In the genomic region with DNA sequence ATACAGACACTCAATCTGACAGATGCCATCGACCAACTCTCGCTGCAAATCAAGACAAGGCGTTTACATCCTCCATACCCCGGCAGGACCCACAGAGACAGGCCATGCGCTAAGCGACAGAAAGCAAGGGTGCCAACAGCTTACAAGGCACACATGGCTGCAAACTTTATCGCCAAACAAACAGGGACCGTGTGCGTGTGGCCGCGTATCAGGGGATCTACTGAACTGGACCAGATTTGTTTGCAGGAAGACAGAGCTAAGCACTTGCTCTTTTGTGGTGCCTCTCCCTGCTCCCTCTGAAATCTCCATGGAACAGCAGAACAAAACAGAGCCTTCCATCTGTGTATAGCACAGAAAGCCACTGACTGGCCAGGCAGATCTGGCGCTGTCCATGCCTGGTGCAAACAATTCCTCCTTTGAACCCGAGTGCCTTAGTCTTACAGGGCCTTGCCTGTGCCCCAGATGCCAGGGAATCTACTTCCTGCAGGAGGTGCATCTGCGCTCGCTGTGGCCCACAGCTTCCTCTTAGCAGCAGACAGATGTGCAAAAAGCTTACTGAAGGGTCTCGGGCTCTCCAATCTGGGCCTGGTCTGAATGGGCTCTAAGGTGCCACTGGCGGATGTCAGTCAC, we compare ENCODE assay signal across 9 mouse cellular contexts.
DNase-seq lines count a peak whose midpoint lies in the region; ATAC-seq and TF ChIP-seq lines count a peak whose summit lies in the region.
"Had no signal": no experiment of that assay in that cellular context is flagged by ENCODE, and none has a peak within 500 bp of the region (broad histone marks: within the 10 kb centered on the region; RNA-seq: fewer than 3 reads in every experiment).

No protein-coding gene starts in this region.

- H3K27me3 ChIP-seq in forebrain, embryonic 13.5 days: no peaks in the 10 kb centered on the region
- H3K27me3 ChIP-seq in forebrain, embryonic 14.5 days (replicated peaks; ENCODE audit: control insufficient read depth, insufficient read depth, low read length): no peaks in the 10 kb centered on the region
- no peaks in the 10 kb centered on the region for H3K27me3 ChIP-seq in midbrain, embryonic 10.5 days (ENCODE audit: low read depth, poor library complexity, severe bottlenecking)
- H3K27me3 ChIP-seq in midbrain, embryonic 14.5 days (ENCODE audit: control insufficient read depth, insufficient read depth, low read length): no peaks in the 10 kb centered on the region
- no peaks in the 10 kb centered on the region for H3K27me3 ChIP-seq in hindbrain, postnatal 0 days (ENCODE audit: insufficient read depth, low read length)
- H3K27me3 ChIP-seq: embryonic facial prominence, embryonic 15.5 days had no signal

- H3K4me1 ChIP-seq in forebrain, embryonic 13.5 days: peaks cover 9% of the 10 kb centered on the region; the same call in 1 of the 2 replicates
- H3K4me1 ChIP-seq in forebrain, embryonic 14.5 days (ENCODE audit: control insufficient read depth, insufficient read depth, low read length): no peaks in the 10 kb centered on the region
- H3K4me1 ChIP-seq in midbrain, embryonic 10.5 days: peaks cover 13% of the 10 kb centered on the region; the same call in 1 of the 2 replicates
- H3K4me1 ChIP-seq in midbrain, embryonic 14.5 days (ENCODE audit: control insufficient read depth, insufficient read depth, low read length): no peaks in the 10 kb centered on the region; the same call in 1 of the 2 replicates
- no peaks in the 10 kb centered on the region for H3K4me1 ChIP-seq in hindbrain, postnatal 0 days (ENCODE audit: insufficient read depth, low read length)

- no peaks in the 10 kb centered on the region for H3K9me3 ChIP-seq in forebrain, embryonic 13.5 days (replicated peaks)
- H3K9me3 ChIP-seq in forebrain, embryonic 14.5 days (replicated peaks; ENCODE audit: control insufficient read depth, low read length): no peaks in the 10 kb centered on the region
- no peaks in the 10 kb centered on the region for H3K9me3 ChIP-seq in midbrain, embryonic 10.5 days (replicated peaks)
- no peaks in the 10 kb centered on the region for H3K9me3 ChIP-seq in midbrain, embryonic 14.5 days (ENCODE audit: control insufficient read depth, low read length)
- no peaks in the 10 kb centered on the region for H3K9me3 ChIP-seq in hindbrain, postnatal 0 days (ENCODE audit: low read length)
- H3K9me3 ChIP-seq: embryonic facial prominence, embryonic 15.5 days had no signal

- no peak overlapping the region for H3K4me3 ChIP-seq in forebrain, embryonic 13.5 days
- no peak overlapping the region for H3K4me3 ChIP-seq in forebrain, embryonic 14.5 days (ENCODE audit: low read depth, low read length)
- H3K4me3 ChIP-seq in midbrain, embryonic 10.5 days: no peak overlapping the region
- no peak overlapping the region for H3K4me3 ChIP-seq in midbrain, embryonic 14.5 days (replicated peaks; ENCODE audit: low read depth, low read length)
- H3K4me3 ChIP-seq in hindbrain, postnatal 0 days (ENCODE audit: low read length): no peak overlapping the region
- H3K4me3 ChIP-seq: embryonic facial prominence, embryonic 15.5 days had no signal

- H3K9ac ChIP-seq in forebrain, embryonic 13.5 days: no peak overlapping the region; the same call in 1 of the 2 replicates
- no peak overlapping the region for H3K9ac ChIP-seq in forebrain, embryonic 14.5 days (ENCODE audit: low read length)
- H3K9ac ChIP-seq in midbrain, embryonic 14.5 days (replicated peaks; ENCODE audit: low read length): no peak overlapping the region
- no peak overlapping the region for H3K9ac ChIP-seq in hindbrain, postnatal 0 days (replicated peaks; ENCODE audit: low read length)
- H3K9ac ChIP-seq: embryonic facial prominence, embryonic 15.5 days had no signal

- TF ChIP-seq CTCF in hindbrain, postnatal 0 days (IDR thresholded peaks at IDR 0.05; ENCODE audit: low read depth): no peak

- H3K4me2 ChIP-seq in forebrain, embryonic 13.5 days: no peak overlapping the region
- no peak overlapping the region for H3K4me2 ChIP-seq in forebrain, embryonic 14.5 days (ENCODE audit: low read length)
- H3K4me2 ChIP-seq in midbrain, embryonic 14.5 days (ENCODE audit: low read length): no peak overlapping the region
- no peak overlapping the region for H3K4me2 ChIP-seq in hindbrain, postnatal 0 days (ENCODE audit: low read depth, low read length)
- H3K4me2 ChIP-seq: embryonic facial prominence, embryonic 15.5 days had no signal

- H3K36me3 ChIP-seq in forebrain, embryonic 13.5 days (ENCODE audit: poor library complexity, severe bottlenecking): peaks cover 5% of the 10 kb centered on the region
- 0 out of 2 replicates have a peak, but pooled peaks cover 3% of the 10 kb centered on the region for H3K36me3 ChIP-seq in forebrain, embryonic 14.5 days (ENCODE audit: control insufficient read depth, insufficient read depth, low read length)
- peaks cover under 1% of the 10 kb centered on the region; the same call in 1 of the 2 replicates for H3K36me3 ChIP-seq in midbrain, embryonic 10.5 days
- H3K36me3 ChIP-seq in midbrain, embryonic 14.5 days (ENCODE audit: control insufficient read depth, insufficient read depth, low read length): peaks cover 2% of the 10 kb centered on the region; the same call in 1 of the 2 replicates
- H3K36me3 ChIP-seq in hindbrain, postnatal 0 days (ENCODE audit: insufficient read depth, low read length): no peaks in the 10 kb centered on the region

- no peak for ATAC-seq in forebrain, embryonic 13.5 days
- ATAC-seq in forebrain, embryonic 14.5 days: no peak
- ATAC-seq in midbrain, embryonic 14.5 days (ENCODE audit: low FRiP score, low TSS enrichment): no peak
- ATAC-seq in hindbrain, postnatal 0 days: peak; percentile 56; the same call in 1 of the 2 replicates

- WGBS in forebrain, embryonic 13.5 days: 79% methylated on average over 17 of the region's 17 CpGs
- WGBS in forebrain, embryonic 14.5 days: 80% methylated on average over 17 of the region's 17 CpGs
- 81% methylated on average over 17 of the region's 17 CpGs for WGBS in midbrain, embryonic 10.5 days
- WGBS in midbrain, embryonic 14.5 days: 68% methylated on average over 17 of the region's 17 CpGs
- WGBS in hindbrain, postnatal 0 days: 66% methylated on average over 17 of the region's 17 CpGs

- DNase-seq in forebrain, embryonic 14.5 days (ENCODE audit: low spot score): no peak
- no peak for DNase-seq in midbrain, embryonic 10.5 days (ENCODE audit: low spot score)
- DNase-seq in midbrain, embryonic 14.5 days: no peak
- peak; percentile 24 for DNase-seq in hindbrain, postnatal 0 days (ENCODE audit: low spot score)
- DNase-seq in thymus, postnatal 14 days: peak; percentile 64
- no peak for DNase-seq in urinary bladder, postnatal 25 days (ENCODE audit: low spot score)
- no peak for DNase-seq in cerebellum, postnatal 4 days (ENCODE audit: low spot score in 2 of 2)

- peak overlapping the region; percentile 44; the same call in 1 of the 2 replicates for H3K27ac ChIP-seq in forebrain, embryonic 13.5 days
- no peak overlapping the region for H3K27ac ChIP-seq in forebrain, embryonic 14.5 days (ENCODE audit: low read depth, low read length)
- peak overlapping the region; percentile 3; the same call in 1 of the 2 replicates for H3K27ac ChIP-seq in midbrain, embryonic 10.5 days (replicated peaks)
- no peak overlapping the region for H3K27ac ChIP-seq in midbrain, embryonic 14.5 days (replicated peaks; ENCODE audit: low read depth, low read length)
- H3K27ac ChIP-seq in hindbrain, postnatal 0 days: peak overlapping the region; percentile 36; the same call in 1 of the 2 replicates
- H3K27ac ChIP-seq: embryonic facial prominence, embryonic 15.5 days had no signal

Comparison
In these comparisons a context has a peak if more than half of its experiments do, and no peak if none do; other contexts are left out.
1. H3K27ac ChIP-seq: peak in forebrain, embryonic 13.5 days (single experiment), midbrain, embryonic 10.5 days (single experiment) and hindbrain, postnatal 0 days (single experiment); none in forebrain, embryonic 14.5 days (single experiment) and midbrain, embryonic 14.5 days (single experiment).
2. DNase-seq: peak in hindbrain, postnatal 0 days (single experiment) and thymus, postnatal 14 days (single experiment); none in forebrain, embryonic 14.5 days (single experiment), midbrain, embryonic 10.5 days (single experiment), midbrain, embryonic 14.5 days (single experiment), urinary bladder, postnatal 25 days (single experiment) and cerebellum, postnatal 4 days (0 of 2).